Mouse (Mus musculus) layer of hippocampus, postnatal 25 days (tissue): ENCODE measurements around the gene Smr3a. TPM values are rescaled to one million over a fixed set of nuclear protein-coding genes. Genes with fewer than 3 reads are reported as not detected.

Source experiments
- DNase-seq, 2 experiments: peaks; one replicate each; pipeline ENCODE4 v3.0.0; 2022; ENCODE audit warnings: mixed read lengths in 2 of 2, low spot score in 1 of 2; ENCODE audit errors: extremely low spot score in 1 of 2
- total RNA-seq, 2 experiments: library from RNA; stranded (reverse); gene quantifications; 2 replicates each; pipeline ENCODE4 v1.2.3; 2021

Gene Smr3a
- not detected for total RNA-seq

DNA sequence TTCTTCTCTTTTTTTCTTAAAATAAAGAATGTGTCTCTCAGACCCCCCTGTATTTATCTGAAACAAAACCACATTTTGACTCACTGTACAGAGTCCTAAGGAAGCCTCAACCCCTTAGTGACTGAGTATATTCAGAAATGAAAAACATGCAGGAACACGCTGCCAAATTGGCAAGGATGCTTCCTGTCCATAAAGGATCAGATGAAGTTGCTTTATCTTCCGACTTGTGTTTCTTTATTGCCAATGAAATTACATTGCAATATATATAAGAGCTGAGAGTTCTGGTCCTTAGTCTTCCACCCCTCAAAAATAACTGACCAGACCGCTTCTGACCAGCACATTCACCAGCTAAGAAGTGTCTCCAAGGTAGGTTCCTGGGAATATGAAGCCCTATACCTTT lies at the start of gene Smr3a:
TSS of gene Smr3a (plus strand) at position 301 of the 400 bp plus-strand sequence.
- no peak for DNase-seq

DNA sequence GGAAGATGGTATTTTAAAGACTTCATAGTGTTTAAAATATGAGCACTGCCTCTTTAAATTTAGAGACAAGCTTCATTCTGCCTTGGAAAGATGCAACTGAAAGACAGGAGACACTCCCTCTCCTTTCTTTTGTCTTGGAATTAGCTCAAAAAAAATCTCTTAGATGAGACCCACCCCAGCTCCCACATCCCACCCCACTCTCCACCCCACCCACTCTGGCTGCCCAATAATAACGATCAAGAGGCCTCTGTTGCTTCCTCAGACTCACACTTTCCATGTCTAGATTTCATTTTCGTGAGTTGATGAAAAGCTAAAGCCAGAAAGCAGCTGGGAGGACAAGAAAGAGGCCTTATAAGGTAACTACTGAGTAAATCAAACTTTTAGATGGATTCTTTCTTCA lies 33.1 kb upstream of the Smr3a start, which contains the start of the genes 2310003L06Rik and Gm28434:
TSS of gene 2310003L06Rik (plus strand) at position 259 of the 400 bp plus-strand sequence.
TSS of gene Gm28434 (plus strand) at position 317 of the 400 bp plus-strand sequence.
- no peak for DNase-seq

DNA sequence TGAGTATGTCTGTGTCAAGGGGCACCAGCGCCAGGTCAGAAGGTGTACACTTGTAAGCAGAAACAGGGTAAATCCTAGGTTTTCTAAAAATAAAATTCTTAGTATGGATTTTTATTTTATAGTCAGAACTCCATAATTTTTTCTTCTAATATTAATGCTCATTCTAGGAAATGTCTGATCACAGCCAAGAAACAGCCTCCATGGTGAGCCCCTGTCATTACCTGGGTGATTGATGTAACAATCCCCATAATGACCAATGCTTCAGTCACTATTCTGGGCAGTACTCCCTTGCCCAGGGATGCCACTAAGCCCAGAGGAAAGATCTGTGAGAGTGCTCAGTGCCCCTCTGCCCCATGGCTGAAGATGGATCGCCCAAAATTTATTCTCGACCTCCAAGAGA lies 23.2 kb upstream of the Smr3a start, which contains the start of gene Cabs1:
TSS of gene Cabs1 (plus strand) at position 301 of the 400 bp plus-strand sequence.
- DNase-seq: no peak

DNA sequence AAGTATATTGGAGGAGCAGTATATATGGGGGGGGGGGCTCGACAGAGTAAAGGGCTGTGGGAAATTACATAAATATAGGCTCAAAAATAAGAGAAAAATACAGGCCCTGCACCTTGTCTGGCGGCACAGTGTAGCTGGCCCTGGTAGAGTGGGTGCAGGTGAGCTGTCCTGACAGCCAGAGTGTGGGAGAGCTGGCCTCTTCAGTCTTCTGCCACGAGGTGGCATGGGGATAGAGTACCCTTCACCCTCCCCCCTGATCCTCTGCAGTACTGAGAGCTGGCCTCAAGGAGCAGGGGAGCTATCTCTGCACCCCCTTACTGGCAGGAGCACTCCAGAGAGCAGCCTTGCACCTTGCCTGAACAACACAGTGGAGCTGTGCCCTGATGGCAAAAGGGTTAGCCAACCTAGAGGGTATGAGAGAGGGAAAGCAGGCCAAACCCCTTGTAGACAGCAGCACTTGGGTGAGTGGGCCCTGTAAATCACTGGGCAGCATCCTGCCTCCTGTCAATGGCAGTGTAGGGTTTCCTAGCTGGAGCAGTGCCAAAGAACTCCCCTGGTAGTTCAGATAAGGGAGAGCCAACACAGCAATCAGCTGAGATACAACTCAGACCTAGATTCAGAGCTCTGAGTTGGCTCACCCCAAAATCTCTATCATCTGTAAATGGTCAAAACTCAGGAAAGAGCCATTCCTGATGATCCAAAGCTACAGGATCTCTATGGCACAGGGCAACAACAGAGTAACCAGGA lies 19.7 kb upstream of the Smr3a start:
- no peak for DNase-seq

DNA sequence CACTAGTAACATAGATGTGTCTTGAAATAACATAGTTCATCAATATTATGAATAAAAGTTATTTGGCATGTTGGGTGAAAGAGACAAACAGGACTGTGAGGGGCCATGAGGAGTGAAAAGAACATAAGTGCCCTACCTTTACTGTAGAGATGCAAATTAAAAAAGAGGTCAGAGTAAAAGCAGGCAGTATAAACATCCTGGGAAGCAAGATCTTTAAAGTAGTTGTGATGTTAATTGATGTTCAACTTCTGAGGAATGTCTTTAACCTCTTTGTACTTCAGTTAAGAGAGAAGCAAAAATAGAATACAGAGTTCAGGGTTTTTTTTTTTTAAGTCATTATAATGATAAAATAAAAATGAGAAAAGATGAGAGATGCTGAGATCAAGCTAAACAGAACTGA lies 2.9 kb downstream of the Smr3a start:
- no peak for DNase-seq

Other genes with a start within 250 kb of the Smr3a start
- not detected for gene Csn1s2a, start 228.0 kb upstream of the Smr3a start, total RNA-seq
- gene Csn1s2b, start 194.5 kb upstream of the Smr3a start, total RNA-seq: not detected
- gene Prr27, start 176.9 kb upstream of the Smr3a start, total RNA-seq: not detected
- not detected for gene Odam, start 117.5 kb upstream of the Smr3a start, total RNA-seq
- gene Csn3, start 77.0 kb upstream of the Smr3a start, total RNA-seq: not detected
- not detected for gene 2310003L06Rik, start 33.1 kb upstream of the Smr3a start, total RNA-seq
- not detected for gene Gm28434, start 33.0 kb upstream of the Smr3a start, total RNA-seq
- not detected for gene Cabs1, start 23.1 kb upstream of the Smr3a start, total RNA-seq
- not detected for gene Smr2, start 84.0 kb downstream of the Smr3a start, total RNA-seq
- not detected for gene Gm11116, start 109.0 kb downstream of the Smr3a start, total RNA-seq
- gene Gm11115, start 151.6 kb downstream of the Smr3a start, total RNA-seq: not detected